Mouse (Mus musculus): ENCODE measurements around the gene D8Ertd738e.

- TF ChIP-seq CTCF (conservative IDR thresholded peaks at IDR 0.05; ENCODE audit: low read length) (no peak), NANOG (IDR thresholded peaks at IDR 0.05; ENCODE audit: borderline replicate concordance, low read length) (no peak), POU5F1 (IDR thresholded peaks at IDR 0.05; ENCODE audit: borderline replicate concordance, low read length) (no peak)
These were observed at the start of gene D8Ertd738e for GRCm38 (mm10) chr8:84249257-84250170.
